Mouse (Mus musculus) testis, adult 2 months (tissue): ENCODE data around the gene Gm20388. TPM values are rescaled to one million over a fixed set of nuclear protein-coding genes. Genes with fewer than 3 reads are reported as not detected.
A peak's percentile ranks its signal among the peaks of the same experiment; 100 is the strongest.

ENCODE experiments used
- H3K27ac ChIP-seq: fragments of 200-500 bp; 2 replicates; pipeline ENCODE4 v1.5.1; 2012; ENCODE audit warnings: low read depth, low read length; ENCODE audit not compliant: control insufficient read depth, insufficient read depth
- H3K27me3 ChIP-seq: fragments of 200-500 bp; 2 replicates; pipeline ENCODE4 v1.6.1; 2012; ENCODE audit warnings: mild to moderate bottlenecking, low read length, moderate library complexity; ENCODE audit not compliant: control insufficient read depth, insufficient read depth
- H3K36me3 ChIP-seq: fragments of 200-500 bp; 2 replicates; pipeline ENCODE4 v1.6.1; 2012; ENCODE audit warnings: mild to moderate bottlenecking, low read length; ENCODE audit not compliant: control insufficient read depth, insufficient read depth
- H3K4me1 ChIP-seq: fragments of 200-500 bp; 2 replicates; pipeline ENCODE4 v1.6.1; 2012; ENCODE audit warnings: low read length; ENCODE audit not compliant: control insufficient read depth, insufficient read depth
- H3K4me3 ChIP-seq: fragments of 200-500 bp; 2 replicates; pipeline ENCODE4 v1.5.1; 2012; ENCODE audit warnings: low read depth, mild to moderate bottlenecking, low read length, moderate library complexity, mixed read lengths; ENCODE audit not compliant: control insufficient read depth
- CTCF ChIP-seq: fragments of 200-500 bp; IDR thresholded peaks from 2 replicates; pipeline ENCODE4 v1.5.1; 2012; ENCODE audit warnings: low read depth, mild to moderate bottlenecking, inconsistent platforms, low read length, moderate library complexity; ENCODE audit not compliant: control insufficient read depth, insufficient read depth, insufficient replicate concordance
- POLR2A ChIP-seq: fragments of 200-500 bp; IDR thresholded peaks from 2 replicates; pipeline ENCODE4 v1.6.1; 2012; ENCODE audit warnings: low read depth, mild to moderate bottlenecking, inconsistent platforms, low read length, moderate library complexity; ENCODE audit not compliant: control insufficient read depth
- polyA plus RNA-seq: library from polyadenylated mRNA; depleted of rRNA; stranded (reverse); fragments of >200 nt; gene quantifications from 2 replicates; pipeline ENCODE4 v1.2.3, GENCODE M21; 2012

Gm20388 gene
- polyA plus RNA-seq, 1 experiment, result 5.6 TPM

DNA sequence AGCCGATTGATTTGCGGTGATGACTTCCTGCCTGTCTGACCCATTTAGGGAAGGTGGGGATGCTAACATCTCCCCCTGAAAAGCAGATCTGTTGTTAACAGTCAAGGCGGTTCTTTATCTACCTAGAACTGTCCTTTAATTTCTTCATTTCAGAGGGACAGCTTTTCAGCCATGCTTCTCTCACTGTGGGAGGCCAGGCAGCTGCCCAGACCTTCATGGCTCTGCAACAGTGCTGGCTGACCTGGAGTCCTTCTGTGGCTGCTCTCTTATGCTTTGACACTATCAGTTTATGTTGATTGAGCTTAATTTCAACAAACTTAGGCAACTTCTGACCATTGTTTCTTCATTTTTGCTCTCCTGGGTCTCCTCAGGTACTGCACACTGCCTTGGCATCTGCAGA is 2969.7 kb downstream of the Gm20388 start:
- H3K4me1 ChIP-seq, result no peaks in the 10 kb centered on the region
- H3K27ac ChIP-seq, result no peak overlapping the region
- peaks cover 1% of the 10 kb centered on the region; the same call in 1 of the 2 replicates for H3K36me3 ChIP-seq
- no peak overlapping the region for H3K4me3 ChIP-seq
- no peak for TF ChIP-seq POLR2A
- no peak for TF ChIP-seq CTCF
- no peaks in the 10 kb centered on the region for H3K27me3 ChIP-seq

- Histone ChIP-seq H3K4me3 (no peak overlapping the region), H3K27me3 (no peaks in the 10 kb centered on the region), H3K4me1 (no peaks in the 10 kb centered on the region), H3K36me3 (peaks cover 1% of the 10 kb centered on the region; the same call in 1 of the 2 replicates), H3K27ac (no peak overlapping the region)
- TF ChIP-seq POLR2A (no peak), CTCF (no peak)
Measured at GRCm38 (mm10) chr8:122883671-122884070, 2973.0 kb downstream of the Gm20388 start.

- no peaks in the 10 kb centered on the region for H3K27me3 ChIP-seq
- no peaks in the 10 kb centered on the region; the same call in 1 of the 2 replicates for H3K36me3 ChIP-seq
- H3K4me3 ChIP-seq, result no peak overlapping the region
- no peaks in the 10 kb centered on the region; the same call in 1 of the 2 replicates for H3K4me1 ChIP-seq
- H3K27ac ChIP-seq, result no peak overlapping the region
- peak; percentile 33; the same call in 1 of the 2 replicates for TF ChIP-seq CTCF
- TF ChIP-seq POLR2A, result no peak
Measured at GRCm38 (mm10) chr8:122891440-122891839, 2980.8 kb downstream of the Gm20388 start.

GRCm38 (mm10) chr8:122893451-122893850 is 2982.8 kb downstream of the Gm20388 start:
- TF ChIP-seq POLR2A, result no peak
- no peak for TF ChIP-seq CTCF
- Histone ChIP-seq H3K27me3 (no peaks in the 10 kb centered on the region), H3K4me1 (no peaks in the 10 kb centered on the region; the same call in 1 of the 2 replicates), H3K36me3 (peaks cover 1% of the 10 kb centered on the region; the same call in 1 of the 2 replicates), H3K27ac (no peak overlapping the region), H3K4me3 (no peak overlapping the region)

DNA sequence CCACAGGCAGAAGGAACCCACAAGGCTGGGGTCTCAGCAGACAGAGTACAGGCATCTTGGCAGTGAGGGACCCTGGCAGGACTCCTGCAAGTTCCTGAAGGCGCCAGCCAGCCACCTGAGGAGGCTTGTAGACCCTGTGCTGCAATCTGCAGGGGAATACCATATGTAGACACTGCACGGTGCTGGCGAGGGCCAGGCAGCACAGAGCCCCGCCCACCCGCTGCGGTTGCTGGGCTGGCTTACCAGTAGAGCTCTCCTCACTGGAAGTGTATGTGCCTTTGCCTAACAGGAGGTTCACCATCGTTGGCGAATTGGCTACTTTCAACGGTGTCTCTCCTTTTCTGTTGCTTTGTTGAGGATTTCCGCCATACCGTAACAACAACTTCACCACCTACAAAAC is 2985.7 kb downstream of the Gm20388 start:
- Histone ChIP-seq H3K36me3 (peaks cover 3% of the 10 kb centered on the region; the same call in 1 of the 2 replicates), H3K4me3 (no peak overlapping the region), H3K27me3 (no peaks in the 10 kb centered on the region), H3K4me1 (no peaks in the 10 kb centered on the region; the same call in 1 of the 2 replicates), H3K27ac (no peak overlapping the region)
- TF ChIP-seq POLR2A (no peak), CTCF (no peak)

DNA sequence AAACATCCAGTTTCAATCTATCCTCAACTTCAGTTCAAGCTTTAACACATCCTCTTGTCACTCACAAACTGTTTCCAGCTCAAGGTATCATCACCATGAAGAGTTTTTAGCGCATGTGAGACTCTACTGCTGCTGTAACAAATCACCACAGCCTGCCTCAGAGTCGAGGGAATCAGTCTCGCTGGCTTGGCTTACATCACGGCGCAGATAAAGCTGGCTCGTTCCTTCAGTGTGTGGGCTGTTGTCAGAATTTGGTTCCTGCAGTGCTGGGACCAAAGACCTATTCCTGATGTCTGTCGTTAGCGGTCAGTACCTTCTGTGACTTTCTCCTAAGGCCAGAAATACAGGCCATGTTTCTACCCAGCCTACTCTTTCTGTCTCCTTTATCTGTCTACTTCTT is 2986.6 kb downstream of the Gm20388 start:
- Histone ChIP-seq H3K27me3 (no peaks in the 10 kb centered on the region), H3K36me3 (peaks cover 3% of the 10 kb centered on the region; the same call in 1 of the 2 replicates), H3K27ac (no peak overlapping the region), H3K4me1 (no peaks in the 10 kb centered on the region; the same call in 1 of the 2 replicates), H3K4me3 (no peak overlapping the region)
- no peak for TF ChIP-seq CTCF
- no peak for TF ChIP-seq POLR2A

DNA sequence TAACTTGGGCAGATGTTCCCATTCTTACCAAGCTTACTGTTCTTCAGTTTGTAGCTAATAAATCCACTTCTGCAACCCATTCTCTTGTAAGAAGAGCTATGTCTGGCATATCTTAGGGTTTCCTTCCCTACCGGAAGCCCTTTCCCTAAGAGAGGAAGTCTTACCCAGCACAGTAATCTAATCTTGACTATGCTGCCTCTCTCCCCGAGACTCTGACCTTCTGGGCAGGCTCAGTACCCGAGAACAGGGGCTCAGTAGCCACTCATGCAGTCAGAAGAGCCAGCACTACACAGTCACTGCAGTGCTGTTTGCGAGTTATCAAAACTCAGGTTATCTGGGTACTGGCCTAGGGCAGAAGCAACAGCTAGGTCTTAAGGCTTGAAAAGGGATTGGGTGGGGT is 2987.4 kb downstream of the Gm20388 start:
- TF ChIP-seq CTCF, result no peak
- Histone ChIP-seq H3K36me3 (peaks cover 3% of the 10 kb centered on the region; the same call in 1 of the 2 replicates), H3K4me1 (no peaks in the 10 kb centered on the region; the same call in 1 of the 2 replicates), H3K4me3 (no peak overlapping the region), H3K27me3 (no peaks in the 10 kb centered on the region), H3K27ac (no peak overlapping the region)

DNA sequence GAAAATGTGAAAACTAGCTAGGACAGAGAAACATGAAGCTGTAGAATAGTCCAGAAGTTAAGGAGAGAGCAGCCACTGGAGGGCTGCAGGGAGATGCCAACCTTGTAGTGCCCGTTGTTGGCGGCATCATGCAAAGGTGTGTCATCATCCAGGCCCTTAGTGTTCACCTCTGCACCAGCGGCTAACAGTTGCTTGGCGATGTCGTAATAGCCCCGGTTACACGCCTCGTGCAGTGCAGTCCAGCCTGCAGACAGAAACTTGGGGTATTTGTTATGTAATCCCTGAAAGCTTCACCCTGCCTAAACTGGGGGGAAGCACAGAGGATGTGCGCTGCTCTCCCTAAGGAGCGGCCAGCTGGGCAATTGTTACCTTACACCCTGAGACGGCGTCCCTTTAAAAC is 2987.8 kb downstream of the Gm20388 start:
- no peaks in the 10 kb centered on the region for H3K27me3 ChIP-seq
- H3K27ac ChIP-seq, result no peak overlapping the region
- H3K4me1 ChIP-seq, result no peaks in the 10 kb centered on the region; the same call in 1 of the 2 replicates
- peaks cover 3% of the 10 kb centered on the region; the same call in 1 of the 2 replicates for H3K36me3 ChIP-seq
- H3K4me3 ChIP-seq, result no peak overlapping the region
- TF ChIP-seq CTCF (no peak), POLR2A (no peak)
